Mouse (Mus musculus): Measurements from ENCODE around the gene Cdc42se1. TPM values are rescaled to one million over a fixed set of nuclear protein-coding genes. Genes with fewer than 3 reads are reported as not detected.

Cdc42se1 gene
- polyA plus RNA-seq, 1 experiment from 2014 or later: 111 TPM

DNA sequence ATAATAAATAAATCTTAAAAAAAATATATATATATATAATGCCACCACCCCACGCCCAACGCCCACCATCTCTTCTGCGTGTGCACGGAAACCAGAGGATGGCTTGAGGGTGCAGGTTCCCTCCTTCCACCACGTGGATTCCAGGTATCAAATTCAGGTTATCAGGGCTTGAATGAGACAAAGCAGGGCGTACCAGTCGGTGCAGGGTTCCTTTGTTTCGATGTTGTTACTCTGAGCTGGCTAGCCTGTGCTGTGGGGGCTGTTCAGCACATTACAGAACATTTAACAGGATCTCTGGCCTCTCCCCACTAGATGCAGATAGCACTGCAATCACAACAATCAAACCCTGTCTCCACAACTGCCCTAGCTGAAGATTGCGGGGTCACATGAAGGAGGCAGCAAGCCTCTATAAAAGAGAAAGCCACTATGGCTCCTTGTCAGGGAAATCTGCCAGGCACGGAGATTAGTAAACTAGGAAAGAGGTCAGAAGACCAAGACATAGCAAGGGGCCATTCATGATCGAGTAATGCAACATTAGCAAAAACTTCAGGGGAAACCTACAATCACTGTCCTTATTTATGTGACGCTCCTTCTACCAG is 42.3 kb downstream of the Cdc42se1 start:
- H3K36me3 ChIP-seq (ENCODE audit: control insufficient read depth, insufficient read depth, low read length): peaks cover 26% of the 10 kb centered on the region
- no peak overlapping the region for H3K4me2 ChIP-seq (ENCODE audit: low read depth, low read length)
- H3K27ac ChIP-seq (replicated peaks; ENCODE audit: low read depth, low read length): no peak overlapping the region
- DNase-seq (ENCODE audit: low spot score): no peak
- no peak for ATAC-seq (ENCODE audit: low read depth)
- H3K4me3 ChIP-seq (ENCODE audit: low read depth, low read length): no peak overlapping the region
- no peaks in the 10 kb centered on the region for H3K9me3 ChIP-seq (ENCODE audit: control insufficient read depth, low read length)
- H3K4me1 ChIP-seq (ENCODE audit: control insufficient read depth, insufficient read depth, low read length): no peaks in the 10 kb centered on the region
- H3K27me3 ChIP-seq (replicated peaks; ENCODE audit: control insufficient read depth, insufficient read depth, low read length): no peaks in the 10 kb centered on the region
- 79% methylated on average over 12 of the region's 12 CpGs for WGBS
- no peak overlapping the region for H3K9ac ChIP-seq (ENCODE audit: low read depth, low read length)

- no peak for DNase-seq (ENCODE audit: low spot score)
- 94% methylated on average over 5 of the region's 5 CpGs for WGBS
- H3K27me3 ChIP-seq (replicated peaks; ENCODE audit: control insufficient read depth, insufficient read depth, low read length): no peaks in the 10 kb centered on the region
- H3K9me3 ChIP-seq (ENCODE audit: control insufficient read depth, low read length): no peaks in the 10 kb centered on the region
- no peaks in the 10 kb centered on the region for H3K4me1 ChIP-seq (ENCODE audit: control insufficient read depth, insufficient read depth, low read length)
- ATAC-seq (ENCODE audit: low read depth): no peak
- H3K9ac ChIP-seq (ENCODE audit: low read depth, low read length): no peak overlapping the region
- H3K27ac ChIP-seq (replicated peaks; ENCODE audit: low read depth, low read length): no peak overlapping the region
- 0 out of 2 replicates have a peak, but pooled peaks cover 4% of the 10 kb centered on the region for H3K36me3 ChIP-seq (ENCODE audit: control insufficient read depth, insufficient read depth, low read length)
- H3K4me2 ChIP-seq (ENCODE audit: low read depth, low read length): no peak overlapping the region
- no peak overlapping the region for H3K4me3 ChIP-seq (ENCODE audit: low read depth, low read length)
Measured at GRCm38 (mm10) chr3:95273471-95273870, 44.9 kb downstream of the Cdc42se1 start.

DNA sequence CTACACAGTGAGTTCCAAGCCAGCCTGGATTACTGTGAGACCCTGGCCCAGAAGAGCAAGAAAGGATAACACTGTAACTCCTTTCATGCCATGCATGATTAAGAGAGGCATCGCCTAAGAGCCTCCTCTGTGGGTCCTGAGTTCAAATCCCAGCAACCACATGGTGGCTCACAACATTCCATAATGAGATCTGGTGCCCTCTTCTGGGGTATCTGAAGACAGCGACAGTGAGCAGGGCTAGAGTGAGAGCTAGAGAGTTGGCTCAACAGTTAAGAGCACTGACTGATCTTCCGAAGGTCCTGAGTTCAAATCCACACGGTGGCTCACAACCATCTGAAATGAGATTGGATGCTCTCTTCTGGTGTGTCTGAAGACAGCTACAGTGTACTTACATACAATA is 45.9 kb downstream of the Cdc42se1 start:
- no peaks in the 10 kb centered on the region for H3K4me1 ChIP-seq (ENCODE audit: control insufficient read depth, insufficient read depth, low read length)
- 98% methylated on average over 4 of the region's 4 CpGs for WGBS
- no peaks in the 10 kb centered on the region for H3K27me3 ChIP-seq (replicated peaks; ENCODE audit: control insufficient read depth, insufficient read depth, low read length)
- ATAC-seq (ENCODE audit: low read depth): no peak
- DNase-seq (ENCODE audit: low spot score): no peak
- 0 out of 2 replicates have a peak, but pooled peaks cover 4% of the 10 kb centered on the region for H3K36me3 ChIP-seq (ENCODE audit: control insufficient read depth, insufficient read depth, low read length)
- no peak overlapping the region for H3K27ac ChIP-seq (replicated peaks; ENCODE audit: low read depth, low read length)
- H3K4me2 ChIP-seq (ENCODE audit: low read depth, low read length): no peak overlapping the region
- H3K9me3 ChIP-seq (ENCODE audit: control insufficient read depth, low read length): no peaks in the 10 kb centered on the region
- H3K9ac ChIP-seq (ENCODE audit: low read depth, low read length): no peak overlapping the region
- no peak overlapping the region for H3K4me3 ChIP-seq (ENCODE audit: low read depth, low read length)

GRCm38 (mm10) chr3:95275161-95275560 is 46.6 kb downstream of the Cdc42se1 start:
- H3K4me2 ChIP-seq (ENCODE audit: low read depth, low read length): no peak overlapping the region

DNA sequence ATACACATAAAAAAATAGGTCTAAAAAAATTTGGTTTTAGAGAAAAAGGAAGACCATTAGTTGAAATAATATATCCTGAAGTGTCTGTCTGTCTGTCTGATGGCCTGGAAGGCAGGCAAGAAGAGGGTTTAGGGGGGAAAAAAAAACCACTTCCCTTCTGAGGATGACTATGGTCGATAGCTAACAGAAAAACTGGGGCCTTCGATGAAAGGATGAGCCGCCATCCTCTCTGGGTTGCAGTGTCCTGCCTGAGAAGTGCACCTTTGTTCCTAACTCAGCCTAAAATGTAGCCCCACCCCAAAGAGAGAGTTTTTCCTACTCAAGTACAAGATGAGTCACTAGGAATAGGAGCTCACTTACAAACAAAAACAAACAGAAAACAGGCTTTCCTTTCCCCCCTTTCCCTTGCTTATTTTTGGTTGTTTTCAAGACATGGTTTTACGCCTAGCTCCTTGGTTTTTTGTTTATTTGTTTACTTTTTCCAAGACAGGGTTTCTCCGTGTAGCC is 47.9 kb downstream of the Cdc42se1 start:
- no peak for ATAC-seq (ENCODE audit: low read depth)
- no peak overlapping the region for H3K9ac ChIP-seq (ENCODE audit: low read depth, low read length)
- 76% methylated on average over 5 of the region's 5 CpGs for WGBS

More at GRCm38 (mm10) chr3:95275161-95275560, 46.6 kb downstream of the Cdc42se1 start:
- no peak for ATAC-seq (ENCODE audit: low read depth)
- H3K36me3 ChIP-seq (ENCODE audit: control insufficient read depth, insufficient read depth, low read length): 0 out of 2 replicates have a peak, but pooled peaks cover 4% of the 10 kb centered on the region
- no peak overlapping the region for H3K4me3 ChIP-seq (ENCODE audit: low read depth, low read length)
- H3K4me1 ChIP-seq (ENCODE audit: control insufficient read depth, insufficient read depth, low read length): no peaks in the 10 kb centered on the region
- no peak overlapping the region for H3K9ac ChIP-seq (ENCODE audit: low read depth, low read length)
- no peak for DNase-seq (ENCODE audit: low spot score)
- WGBS: 67% methylated on average over 6 of the region's 6 CpGs
- H3K27me3 ChIP-seq (replicated peaks; ENCODE audit: control insufficient read depth, insufficient read depth, low read length): no peaks in the 10 kb centered on the region
- H3K9me3 ChIP-seq (ENCODE audit: control insufficient read depth, low read length): no peaks in the 10 kb centered on the region
- no peak overlapping the region for H3K27ac ChIP-seq (replicated peaks; ENCODE audit: low read depth, low read length)

DNA sequence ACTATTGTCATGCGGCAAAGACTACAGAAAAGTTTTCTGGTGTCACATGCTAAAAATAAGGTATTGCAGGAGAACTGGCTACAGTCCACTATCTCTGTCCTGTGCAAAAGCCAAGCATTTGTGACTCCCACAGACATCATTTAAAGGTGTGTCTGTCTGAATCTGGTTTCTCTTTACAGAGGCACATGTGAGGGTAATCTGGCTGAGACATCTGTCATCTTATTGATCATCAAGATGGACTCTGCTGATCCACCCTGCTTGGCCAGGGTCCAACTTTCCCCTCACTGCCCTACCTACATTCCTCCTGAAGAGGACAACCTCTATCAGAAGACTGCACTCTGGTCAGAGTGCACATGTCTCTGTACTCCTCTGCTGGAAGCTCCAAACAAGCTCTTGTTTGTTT is 48.6 kb downstream of the Cdc42se1 start:
- H3K9ac ChIP-seq (ENCODE audit: low read depth, low read length): no peak overlapping the region
- DNase-seq (ENCODE audit: low spot score) (no peak), ATAC-seq (ENCODE audit: low read depth) (no peak)
- H3K4me3 ChIP-seq (ENCODE audit: low read depth, low read length): no peak overlapping the region
- no peaks in the 10 kb centered on the region for H3K4me1 ChIP-seq (ENCODE audit: control insufficient read depth, insufficient read depth, low read length)
- H3K4me2 ChIP-seq (ENCODE audit: low read depth, low read length): no peak overlapping the region
- H3K36me3 ChIP-seq (ENCODE audit: control insufficient read depth, insufficient read depth, low read length): 0 out of 2 replicates have a peak, but pooled peaks cover 4% of the 10 kb centered on the region
- 92% methylated on average over 1 of the region's 1 CpGs for WGBS
- no peaks in the 10 kb centered on the region for H3K27me3 ChIP-seq (replicated peaks; ENCODE audit: control insufficient read depth, insufficient read depth, low read length)
- H3K27ac ChIP-seq (replicated peaks; ENCODE audit: low read depth, low read length): no peak overlapping the region
- H3K9me3 ChIP-seq (ENCODE audit: control insufficient read depth, low read length): no peaks in the 10 kb centered on the region

More for the DNA sequence above, 47.9 kb downstream of the Cdc42se1 start:
- Histone ChIP-seq H3K4me2 (ENCODE audit: low read depth, low read length) (no peak overlapping the region), H3K27ac (replicated peaks; ENCODE audit: low read depth, low read length) (no peak overlapping the region), H3K27me3 (replicated peaks; ENCODE audit: control insufficient read depth, insufficient read depth, low read length) (no peaks in the 10 kb centered on the region), H3K4me1 (ENCODE audit: control insufficient read depth, insufficient read depth, low read length) (no peaks in the 10 kb centered on the region), H3K9me3 (ENCODE audit: control insufficient read depth, low read length) (no peaks in the 10 kb centered on the region), H3K36me3 (ENCODE audit: control insufficient read depth, insufficient read depth, low read length) (0 out of 2 replicates have a peak, but pooled peaks cover 4% of the 10 kb centered on the region), H3K4me3 (ENCODE audit: low read depth, low read length) (no peak overlapping the region)
- no peak for DNase-seq (ENCODE audit: low spot score)

DNA sequence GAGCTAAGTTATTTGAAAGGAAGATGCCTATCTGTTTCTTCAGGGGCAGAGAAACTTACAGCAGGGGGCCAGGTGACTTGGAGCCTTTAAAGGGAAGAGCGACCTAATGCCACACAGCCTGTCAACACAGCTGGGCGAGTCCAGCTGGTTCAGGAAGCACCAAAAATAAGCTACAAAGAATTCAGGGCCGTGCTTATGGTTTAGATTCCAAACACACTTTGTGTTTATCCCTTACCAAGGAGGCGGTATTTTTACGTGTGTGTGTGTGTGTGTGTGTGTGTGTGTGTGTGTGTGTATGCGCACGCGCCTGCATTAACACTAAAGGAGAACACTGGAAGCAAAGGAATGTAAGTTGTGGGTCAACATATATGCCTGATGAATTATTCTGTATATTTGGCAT is 52.2 kb downstream of the Cdc42se1 start:
- Histone ChIP-seq H3K27ac (replicated peaks; ENCODE audit: low read depth, low read length) (peak overlapping the region; percentile 95), H3K36me3 (ENCODE audit: control insufficient read depth, insufficient read depth, low read length) (peaks cover 4% of the 10 kb centered on the region; the same call in 1 of the 2 replicates), H3K4me1 (ENCODE audit: control insufficient read depth, insufficient read depth, low read length) (peaks cover 8% of the 10 kb centered on the region), H3K9ac (ENCODE audit: low read depth, low read length) (peak overlapping the region; percentile 92), H3K9me3 (ENCODE audit: control insufficient read depth, low read length) (no peaks in the 10 kb centered on the region), H3K4me3 (ENCODE audit: low read depth, low read length) (peak overlapping the region; percentile 67), H3K27me3 (replicated peaks; ENCODE audit: control insufficient read depth, insufficient read depth, low read length) (no peaks in the 10 kb centered on the region), H3K4me2 (ENCODE audit: low read depth, low read length) (peak overlapping the region; percentile 78)
- DNase-seq (ENCODE audit: low spot score) (peak; percentile 67), ATAC-seq (ENCODE audit: low read depth) (no peak)
- 11% methylated on average over 8 of the region's 8 CpGs for WGBS

DNA sequence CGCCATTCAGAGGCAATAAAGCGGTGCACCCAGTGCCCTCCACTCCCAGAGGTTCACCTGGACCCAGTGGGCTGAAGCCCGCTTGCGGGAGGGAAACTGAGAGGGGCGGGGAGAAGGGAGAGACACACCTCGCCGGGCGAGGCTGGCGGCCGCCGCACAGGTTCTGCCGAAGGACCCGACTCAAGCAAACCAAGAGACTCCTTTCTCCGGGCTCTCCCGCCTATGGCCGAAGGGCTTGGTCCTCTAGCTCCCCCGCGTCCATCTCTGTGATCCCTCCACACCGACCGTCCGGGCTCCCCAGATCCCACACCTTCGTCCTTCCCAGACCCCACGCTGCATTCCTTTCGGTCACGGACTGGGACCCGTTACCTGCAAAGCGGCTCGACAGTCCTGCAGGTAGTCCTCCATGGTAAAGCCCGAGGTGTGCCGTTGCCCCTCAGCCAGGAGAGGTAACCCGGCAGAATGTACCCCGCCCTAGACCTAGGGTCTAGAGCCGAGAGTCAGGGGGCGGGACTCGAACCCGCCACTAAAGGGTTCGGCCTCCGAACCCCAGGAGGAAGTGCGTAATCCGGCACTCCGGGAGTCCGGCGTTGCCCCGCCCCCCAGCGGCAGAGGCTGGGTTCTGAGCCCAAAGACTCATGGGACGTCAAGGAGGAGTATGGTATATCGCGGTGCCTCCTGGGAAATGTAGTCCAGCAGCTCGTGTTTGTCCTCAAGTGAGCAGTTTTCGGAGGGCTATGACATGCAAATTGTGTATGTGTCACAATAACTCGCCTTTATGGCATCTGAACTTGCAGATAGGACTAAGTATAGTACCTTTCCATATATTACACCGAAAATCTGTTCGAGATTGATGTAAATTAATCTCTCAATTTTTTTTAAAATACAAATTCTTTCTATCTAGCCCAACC is 52.9 kb downstream of the Cdc42se1 start, which contains the start of the genes Mindy1 and Prune1:
Gene Mindy1 (plus strand): TSS at position 130 of the 911 bp plus-strand sequence.
Gene Prune1 (minus strand): TSS at position 861 of the 911 bp plus-strand sequence.
- Histone ChIP-seq H3K27ac (replicated peaks; ENCODE audit: low read depth, low read length) (peak within 1 kb of the TSS; percentile 97), H3K9me3 (ENCODE audit: control insufficient read depth, low read length) (no peaks in the 10 kb centered on the region), H3K4me3 (ENCODE audit: low read depth, low read length) (peak within 1 kb of the TSS; percentile 67), H3K4me1 (ENCODE audit: control insufficient read depth, insufficient read depth, low read length) (peaks cover 8% of the 10 kb centered on the region), H3K36me3 (ENCODE audit: control insufficient read depth, insufficient read depth, low read length) (peaks cover 4% of the 10 kb centered on the region; the same call in 1 of the 2 replicates), H3K4me2 (ENCODE audit: low read depth, low read length) (peak within 1 kb of the TSS; percentile 78), H3K9ac (ENCODE audit: low read depth, low read length) (peak within 1 kb of the TSS; percentile 92), H3K27me3 (replicated peaks; ENCODE audit: control insufficient read depth, insufficient read depth, low read length) (no peaks in the 10 kb centered on the region)
- DNase-seq (ENCODE audit: low spot score) (peak; percentile 99), ATAC-seq (ENCODE audit: low read depth) (peak; percentile 91)
- 1% methylated on average over 52 of the region's 53 CpGs for WGBS

All from embryonic facial prominence, embryonic 14.5 days (tissue).